Mouse (Mus musculus) limb, embryonic 12.5 days (tissue): ENCODE measurements at regions not wholly inside any gene's neighbourhood (a gene's known extent, or its start where the extent isn't known, plus 50 kb on each side); places are given as distances from the start of the nearest gene placed in this dataset.
"Not testable (repeated sequence)": the region's sequence is repeated elsewhere in the genome, so short reads cannot be mapped to it uniquely, and the experiment has no call there.

Experiments used
- ATAC-seq: fragments of 200-750 bp; cut with Nextera tagmentation; 2 replicates; pipeline ENCODE4 v1.8.0; 2017; ENCODE audit warnings: low read depth, moderate TSS enrichment; ENCODE audit not compliant: insufficient number of reproducible peaks, insufficient read depth, low FRiP score, low TSS enrichment
- H3K27ac ChIP-seq: fragments of 300-500 bp; sonication (generic); 2 replicates; pipeline ENCODE4 v1.5.1; 2016; ENCODE audit warnings: mild to moderate bottlenecking, moderate library complexity
- H3K27me3 ChIP-seq: fragments of 300-500 bp; sonication (generic); 2 replicates; pipeline ENCODE4 v1.6.1; 2016; ENCODE audit warnings: mild to moderate bottlenecking, moderate library complexity
- H3K36me3 ChIP-seq: fragments of 300-500 bp; sonication (generic); 2 replicates; pipeline ENCODE4 v1.6.1; 2016; ENCODE audit warnings: mild to moderate bottlenecking, moderate library complexity
- H3K4me1 ChIP-seq: fragments of 300-500 bp; sonication (generic); replicated peaks from 2 replicates; pipeline ENCODE4 v1.6.1; 2016
- H3K4me2 ChIP-seq: fragments of 300-500 bp; sonication (generic); 2 replicates; pipeline ENCODE4 v1.6.1; 2016; ENCODE audit warnings: mild to moderate bottlenecking, moderate library complexity
- H3K4me3 ChIP-seq: fragments of 300-500 bp; sonication (generic); replicated peaks from 2 replicates; pipeline ENCODE4 v1.5.1; 2016; ENCODE audit warnings: mild to moderate bottlenecking
- H3K9ac ChIP-seq: fragments of 300-500 bp; sonication (generic); replicated peaks from 2 replicates; pipeline ENCODE4 v1.6.1; 2016; ENCODE audit warnings: mild to moderate bottlenecking, moderate library complexity
- H3K9me3 ChIP-seq: fragments of 300-500 bp; sonication (generic); 2 replicates; pipeline ENCODE4 v1.6.1; 2016; ENCODE audit warnings: mild to moderate bottlenecking, moderate library complexity
- WGBS: fragments of 180-500 bp; shearing (Covaris S2); methylation state at CpG from one replicate; pipeline ENCODE4 v1.1.7; 2016; 5-methylcytosine and 5-hydroxymethylcytosine counted together

- H3K4me1 ChIP-seq: no peaks in the 10 kb centered on the region
- no peak overlapping the region for H3K4me2 ChIP-seq
- H3K9me3 ChIP-seq: no peaks in the 10 kb centered on the region
- no peak for ATAC-seq
- H3K27me3 ChIP-seq: no peaks in the 10 kb centered on the region
- no peak overlapping the region for H3K27ac ChIP-seq
- no peaks in the 10 kb centered on the region for H3K36me3 ChIP-seq
- 58% methylated on average over 1 of the region's 1 CpGs for WGBS
- no peak overlapping the region for H3K4me3 ChIP-seq
- no peak overlapping the region for H3K9ac ChIP-seq
These were observed 109.7 kb upstream of the Plxna2 start for GRCm38 (mm10) chr1:194508314-194508713.

GRCm38 (mm10) chr1:194505826-194506225 lies 112.2 kb upstream of the Plxna2 start:
- ATAC-seq: no peak
- 69% methylated on average over 3 of the region's 3 CpGs for WGBS
- Histone ChIP-seq H3K27ac (no peak overlapping the region), H3K9ac (no peak overlapping the region), H3K36me3 (no peaks in the 10 kb centered on the region), H3K4me1 (no peaks in the 10 kb centered on the region), H3K4me3 (no peak overlapping the region), H3K27me3 (no peaks in the 10 kb centered on the region), H3K4me2 (no peak overlapping the region), H3K9me3 (no peaks in the 10 kb centered on the region)

GRCm38 (mm10) chr1:194504207-194504606 lies 113.8 kb upstream of the Plxna2 start:
- H3K4me1 ChIP-seq: no peaks in the 10 kb centered on the region
- H3K27ac ChIP-seq: no peak overlapping the region
- no peak for ATAC-seq
- H3K36me3 ChIP-seq: no peaks in the 10 kb centered on the region
- no peaks in the 10 kb centered on the region for H3K9me3 ChIP-seq
- H3K27me3 ChIP-seq: no peaks in the 10 kb centered on the region
- H3K4me3 ChIP-seq: no peak overlapping the region
- H3K4me2 ChIP-seq: no peak overlapping the region
- no peak overlapping the region for H3K9ac ChIP-seq

- H3K4me2 ChIP-seq: no peak overlapping the region
- no peaks in the 10 kb centered on the region for H3K9me3 ChIP-seq
- ATAC-seq: no peak
- H3K27me3 ChIP-seq: no peaks in the 10 kb centered on the region
- WGBS: 30% methylated on average over 3 of the region's 3 CpGs
- no peak overlapping the region for H3K9ac ChIP-seq
- H3K36me3 ChIP-seq: no peaks in the 10 kb centered on the region
- H3K4me3 ChIP-seq: no peak overlapping the region
- no peaks in the 10 kb centered on the region for H3K4me1 ChIP-seq
- no peak overlapping the region for H3K27ac ChIP-seq
These were observed 114.5 kb upstream of the Plxna2 start for GRCm38 (mm10) chr1:194503517-194503916.

GRCm38 (mm10) chr1:194496424-194496823 lies 121.6 kb upstream of the Plxna2 start:
- Histone ChIP-seq H3K27ac (no peak overlapping the region), H3K9ac (no peak overlapping the region), H3K27me3 (no peaks in the 10 kb centered on the region), H3K4me2 (no peak overlapping the region), H3K4me1 (no peaks in the 10 kb centered on the region), H3K4me3 (no peak overlapping the region), H3K9me3 (no peaks in the 10 kb centered on the region), H3K36me3 (no peaks in the 10 kb centered on the region)
- 84% methylated on average over 2 of the region's 2 CpGs for WGBS
- ATAC-seq: no peak

GRCm38 (mm10) chr1:194491111-194491510 lies 126.9 kb upstream of the Plxna2 start:
- H3K4me2 ChIP-seq: no peak overlapping the region
- no peak overlapping the region for H3K27ac ChIP-seq
- no peak overlapping the region for H3K4me3 ChIP-seq
- no peaks in the 10 kb centered on the region for H3K9me3 ChIP-seq
- no peak for ATAC-seq
- no peaks in the 10 kb centered on the region for H3K27me3 ChIP-seq
- H3K36me3 ChIP-seq: no peaks in the 10 kb centered on the region
- no peaks in the 10 kb centered on the region for H3K4me1 ChIP-seq
- no peak overlapping the region for H3K9ac ChIP-seq

- no peak overlapping the region for H3K27ac ChIP-seq
- no peak overlapping the region for H3K9ac ChIP-seq
- ATAC-seq: no peak
- no peak overlapping the region for H3K4me3 ChIP-seq
- no peaks in the 10 kb centered on the region for H3K27me3 ChIP-seq
- H3K4me2 ChIP-seq: no peak overlapping the region
- no peaks in the 10 kb centered on the region for H3K36me3 ChIP-seq
- H3K4me1 ChIP-seq: no peaks in the 10 kb centered on the region
- H3K9me3 ChIP-seq: no peaks in the 10 kb centered on the region
These were observed 129.9 kb upstream of the Plxna2 start for GRCm38 (mm10) chr1:194488126-194488525.

- no peak overlapping the region for H3K4me3 ChIP-seq
- H3K27ac ChIP-seq: no peak overlapping the region
- ATAC-seq: no peak
- no peak overlapping the region for H3K4me2 ChIP-seq
- H3K9me3 ChIP-seq: no peaks in the 10 kb centered on the region
- H3K27me3 ChIP-seq: no peaks in the 10 kb centered on the region
- H3K36me3 ChIP-seq: no peaks in the 10 kb centered on the region
- no peaks in the 10 kb centered on the region for H3K4me1 ChIP-seq
- no peak overlapping the region for H3K9ac ChIP-seq
These were observed 135.3 kb upstream of the Plxna2 start for GRCm38 (mm10) chr1:194482717-194483059.

- H3K4me3 ChIP-seq: no peak overlapping the region
- no peaks in the 10 kb centered on the region for H3K4me1 ChIP-seq
- ATAC-seq: no peak
- no peak overlapping the region for H3K4me2 ChIP-seq
- no peaks in the 10 kb centered on the region for H3K27me3 ChIP-seq
- H3K9ac ChIP-seq: no peak overlapping the region
- no peak overlapping the region for H3K27ac ChIP-seq
- whole genome bisulfite sequencing: 75% methylated on average over 6 of the region's 6 CpGs
- no peaks in the 10 kb centered on the region for H3K36me3 ChIP-seq
- no peaks in the 10 kb centered on the region for H3K9me3 ChIP-seq
These were observed 135.9 kb upstream of the Plxna2 start for GRCm38 (mm10) chr1:194482001-194482716.

GRCm38 (mm10) chr1:194471281-194471680 lies 146.7 kb upstream of the Plxna2 start:
- H3K4me1 ChIP-seq, H3K27ac ChIP-seq, H3K27me3 ChIP-seq, H3K4me2 ChIP-seq, ATAC-seq, H3K4me3 ChIP-seq, H3K36me3 ChIP-seq, H3K9ac ChIP-seq, H3K9me3 ChIP-seq: not testable (repeated sequence)
- 97% methylated on average over 2 of the region's 2 CpGs for WGBS

GRCm38 (mm10) chr1:194452480-194452879 lies 165.5 kb upstream of the Plxna2 start:
- Histone ChIP-seq H3K9me3 (no peaks in the 10 kb centered on the region), H3K27me3 (no peaks in the 10 kb centered on the region), H3K4me3 (no peak overlapping the region), H3K27ac (no peak overlapping the region), H3K4me2 (no peak overlapping the region), H3K4me1 (no peaks in the 10 kb centered on the region), H3K9ac (no peak overlapping the region), H3K36me3 (no peaks in the 10 kb centered on the region)
- ATAC-seq: no peak
- 93% methylated on average over 1 of the region's 1 CpGs for WGBS

GRCm38 (mm10) chr1:194443681-194444080 lies 174.3 kb upstream of the Plxna2 start:
- no peak overlapping the region for H3K4me2 ChIP-seq
- H3K4me3 ChIP-seq: no peak overlapping the region
- no peaks in the 10 kb centered on the region for H3K4me1 ChIP-seq
- no peak overlapping the region for H3K9ac ChIP-seq
- WGBS: 75% methylated on average over 1 of the region's 1 CpGs
- H3K9me3 ChIP-seq: no peaks in the 10 kb centered on the region
- no peak overlapping the region for H3K27ac ChIP-seq
- H3K36me3 ChIP-seq: no peaks in the 10 kb centered on the region
- H3K27me3 ChIP-seq: no peaks in the 10 kb centered on the region
- no peak for ATAC-seq
